Mouse (Mus musculus) left cerebral cortex, adult 2 months (tissue): Measurements from ENCODE around the gene Nprl3. TPM values are rescaled to one million over a fixed set of nuclear protein-coding genes. Genes with fewer than 3 reads are reported as not detected.
A peak's percentile ranks its signal among the peaks of the same experiment; 100 is the strongest.

Experiments used
- DNase-seq, 2 experiments: peaks; one replicate each; pipeline ENCODE4 v3.0.0; 2021 to 2022; ENCODE audit warnings: low spot score in 2 of 2, mixed read lengths in 1 of 2; ENCODE audit errors: extremely low spot score in 1 of 2
- H3K27ac ChIP-seq: fragments of 200-600 bp; 2 replicates; pipeline ENCODE4 v1.8.1; 2022
- H3K4me3 ChIP-seq: fragments of 200-600 bp; 2 replicates; pipeline ENCODE4 v1.8.1; 2022
- CTCF ChIP-seq: fragments of 200-600 bp; IDR thresholded peaks from 2 replicates; pipeline ENCODE4 v1.8.1; 2022; ENCODE audit warnings: antibody characterized with exemption, mild to moderate bottlenecking, moderate library complexity
- intact Hi-C: fragments of 180-260 bp; cut with DNase I; formaldehyde crosslinking; loops from one replicate; pipeline ENCODE4 v1.15.1; 2025
- total RNA-seq, 2 experiments: library from RNA; stranded (reverse); gene quantifications; 2 replicates each; pipeline ENCODE4 v1.2.3; 2021

Nprl3 gene
- total RNA-seq, 2 experiments from 2014 or later, result 45.2 to 52.2 TPM

GRCm38 (mm10) chr11:32228292-32228845 is 39.1 kb downstream of the Nprl3 start:
- intact Hi-C loops, result no loop called here
- no peak overlapping the region for H3K27ac ChIP-seq
- no peak for TF ChIP-seq CTCF
- no peak overlapping the region for H3K4me3 ChIP-seq
- no peak for DNase-seq

- Histone ChIP-seq H3K4me3 (no peak overlapping the region), H3K27ac (peak overlapping the region; percentile 93)
- DNase-seq, result no peak
- no peak for TF ChIP-seq CTCF
- intact Hi-C loops, result no loop called here
Measured at GRCm38 (mm10) chr11:32227555-32227954, 40.0 kb downstream of the Nprl3 start.

DNA sequence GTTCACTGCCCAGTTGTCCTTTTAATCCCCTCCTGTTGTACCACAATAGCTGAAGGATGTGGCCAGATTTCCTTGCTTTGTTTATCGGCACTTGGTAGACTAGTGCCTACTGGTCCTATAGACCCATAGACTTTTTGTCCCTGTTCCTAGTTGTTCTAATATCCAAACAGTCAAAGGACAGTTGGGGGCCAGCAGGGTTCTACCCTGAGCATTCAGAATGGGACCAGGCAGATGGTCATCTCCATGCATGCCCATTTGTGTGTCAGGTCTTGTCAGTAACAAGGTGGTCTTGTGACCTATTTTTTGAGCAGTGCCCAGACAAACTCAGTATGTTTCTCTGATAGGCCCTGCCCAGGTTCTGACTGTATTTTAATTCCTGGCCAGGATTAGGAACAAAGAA is 40.5 kb downstream of the Nprl3 start:
- intact Hi-C loops, result no loop called here
- Histone ChIP-seq H3K27ac (peak overlapping the region; percentile 93), H3K4me3 (peak overlapping the region; percentile 81)
- no peak for TF ChIP-seq CTCF
- DNase-seq, result no peak

DNA sequence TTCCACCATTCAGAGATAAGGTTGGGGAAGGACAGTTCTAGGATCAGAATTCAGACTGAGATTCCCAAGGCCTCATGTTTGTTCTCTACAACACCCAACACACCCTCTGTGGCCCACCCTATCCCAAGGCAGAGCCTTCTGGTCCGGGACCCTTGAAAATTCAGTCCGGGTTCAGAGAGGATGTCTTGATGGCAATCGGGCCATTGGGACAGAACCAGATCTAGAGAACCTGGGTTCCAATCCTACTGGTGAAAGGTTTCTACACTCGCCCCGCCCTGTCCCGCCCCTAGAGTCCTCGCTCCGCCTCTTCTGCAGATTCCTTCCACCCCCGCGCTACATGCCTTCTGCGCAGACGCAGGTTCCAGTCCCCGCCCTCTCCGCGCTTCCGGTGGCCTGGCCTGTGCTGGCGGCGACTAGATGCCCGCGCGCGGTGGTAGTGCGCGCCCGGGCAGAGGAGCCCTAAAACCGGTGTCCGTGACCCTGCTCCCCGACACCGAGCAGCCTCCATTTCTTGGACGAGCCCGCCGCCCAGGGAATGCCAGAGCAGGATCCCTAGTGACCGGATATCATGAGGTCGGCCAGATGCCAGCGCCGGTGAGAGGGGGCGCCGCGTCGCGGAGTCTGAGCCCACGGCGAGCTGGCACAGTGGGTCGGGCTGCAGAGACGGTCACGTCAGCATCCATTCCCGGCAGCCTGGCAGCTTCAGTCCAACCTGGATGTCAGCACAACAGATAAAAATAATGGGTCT is 41.2 kb downstream of the Nprl3 start, which contains the start of gene Mpg:
Gene Mpg, plus strand, starts transcription at position 382 of the 748 bp plus-strand sequence.
- intact Hi-C loops, result no loop called here
- peak within 1 kb of the TSS; percentile 81 for H3K4me3 ChIP-seq

GRCm38 (mm10) chr11:32225222-32226104 is 42.0 kb downstream of the Nprl3 start:
- DNase-seq, result no peak
- H3K4me3 ChIP-seq, result no peak overlapping the region
- no peak for TF ChIP-seq CTCF
- intact Hi-C loops, result no loop called here
- peak overlapping the region; percentile 60 for H3K27ac ChIP-seq

More for the DNA sequence above, 41.2 kb downstream of the Nprl3 start, which contains the start of gene Mpg:
- TF ChIP-seq CTCF, result peak; percentile 42
- peak within 1 kb of the TSS; percentile 93 for H3K27ac ChIP-seq
- DNase-seq, result peak; percentile 87 to 88

DNA sequence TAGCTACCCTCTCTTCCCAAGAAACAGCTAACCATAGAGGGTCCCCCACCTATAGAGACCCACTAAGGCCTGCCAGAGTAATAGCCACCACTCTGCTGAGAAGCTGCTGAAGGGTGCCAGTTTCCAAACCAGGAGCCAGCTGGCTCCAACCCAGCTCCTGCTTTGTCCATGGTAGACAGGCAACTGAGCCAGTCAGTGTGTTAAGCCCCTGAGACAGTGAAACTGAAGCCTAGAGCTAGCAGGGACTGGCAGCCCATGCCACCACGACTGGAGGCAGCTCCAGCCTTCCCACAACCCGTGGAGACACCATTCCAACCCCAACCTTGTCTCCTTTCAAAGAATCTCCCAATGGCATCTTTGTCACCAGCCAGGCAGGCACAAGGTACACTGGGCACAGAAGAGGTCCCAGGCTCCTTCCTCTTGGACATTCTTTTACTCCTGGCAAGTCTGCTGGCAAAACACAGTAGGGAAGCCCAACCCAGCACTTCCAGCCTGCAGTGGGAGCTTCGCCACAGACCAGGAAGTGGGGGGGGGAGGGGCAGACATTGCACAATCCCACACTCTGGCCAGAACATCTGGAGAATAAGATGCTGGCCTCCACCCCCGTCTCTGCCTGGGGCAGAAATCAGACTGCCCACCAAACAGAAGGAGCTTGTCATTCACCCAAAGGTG is 42.9 kb downstream of the Nprl3 start:
- no peak for TF ChIP-seq CTCF
- DNase-seq, result no peak
- no peak overlapping the region for H3K4me3 ChIP-seq
- intact Hi-C loops, result no loop called here
- peak overlapping the region; percentile 60; the same call in 1 of the 2 replicates for H3K27ac ChIP-seq

GRCm38 (mm10) chr11:32223297-32223967 is 44.1 kb downstream of the Nprl3 start:
- intact Hi-C loops, result no loop called here
- H3K4me3 ChIP-seq, result no peak overlapping the region
- no peak for DNase-seq
- TF ChIP-seq CTCF, result peak; percentile 9
- H3K27ac ChIP-seq, result no peak overlapping the region

- no peak for DNase-seq
- H3K27ac ChIP-seq, result no peak overlapping the region
- TF ChIP-seq CTCF, result no peak
- peak overlapping the region; percentile 69 for H3K4me3 ChIP-seq
- intact Hi-C loops, result no loop called here
Measured at GRCm38 (mm10) chr11:32222570-32223194, 44.8 kb downstream of the Nprl3 start.

DNA sequence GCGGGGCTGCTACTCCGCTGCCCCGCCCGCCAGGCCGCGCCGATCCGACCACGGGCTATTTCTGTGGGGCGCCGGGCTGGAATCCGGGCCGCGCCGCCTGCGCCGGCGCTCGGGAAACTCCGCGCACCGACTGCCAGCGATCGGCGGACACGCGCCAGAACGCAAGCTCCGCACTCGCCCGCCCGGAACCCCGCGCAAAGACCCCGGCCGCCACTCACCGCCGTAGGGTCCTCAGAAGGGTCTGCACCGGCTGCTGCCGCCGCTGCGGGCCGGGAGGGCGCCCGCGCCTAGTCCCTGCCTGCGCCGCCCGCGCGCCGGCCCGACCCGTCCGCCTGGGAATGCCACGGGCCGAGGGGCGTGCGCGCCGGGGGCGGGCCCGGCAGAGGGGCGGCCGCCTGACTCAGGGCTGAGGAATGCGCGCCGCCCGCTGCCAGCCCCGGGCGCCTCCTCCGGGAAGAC is 45.5 kb downstream of the Nprl3 start, which contains the start of gene Rhbdf1:
Gene Rhbdf1, minus strand, starts transcription at position 350 of the 459 bp plus-strand sequence.
- peak within 1 kb of the TSS; percentile 69 for H3K4me3 ChIP-seq
- DNase-seq, result no peak
- intact Hi-C loops, result no loop called here
- H3K27ac ChIP-seq, result peak within 1 kb of the TSS; percentile 66
- TF ChIP-seq CTCF, result no peak

GRCm38 (mm10) chr11:32221225-32221950 is 46.1 kb downstream of the Nprl3 start:
- no peak for TF ChIP-seq CTCF
- intact Hi-C loops, result no loop called here
- Histone ChIP-seq H3K27ac (peak overlapping the region; percentile 66), H3K4me3 (peak overlapping the region; percentile 69)
- DNase-seq, result no peak
